Mouse (Mus musculus) urinary bladder, postnatal 14 days (tissue): ENCODE measurements around the gene 4921517D22Rik.

Source experiments
- DNase-seq: peaks from one replicate; pipeline ENCODE4 v3.0.0; 2021; ENCODE audit warnings: low spot score

Gene 4921517D22Rik

DNA sequence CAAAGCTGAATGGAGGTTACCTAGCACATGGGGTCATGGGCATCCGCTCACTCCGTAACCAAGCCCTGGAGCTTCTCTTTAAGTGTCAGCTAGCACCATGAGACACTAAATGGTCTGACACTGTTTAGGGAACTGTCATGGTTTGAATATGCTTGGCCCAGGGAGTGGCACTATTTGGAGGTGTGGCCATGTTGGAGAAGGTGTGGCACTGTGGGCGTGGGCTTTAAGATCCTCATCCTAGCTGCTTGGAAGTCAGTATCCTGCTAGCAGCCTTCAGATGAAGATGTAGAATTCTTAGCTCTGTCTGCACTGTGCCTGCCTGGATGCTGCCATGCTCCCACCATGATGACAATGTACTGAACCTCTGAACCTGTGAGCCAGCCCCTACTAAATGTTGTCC lies 33.5 kb downstream of the 4921517D22Rik start:
- DNase-seq = no peak

DNA sequence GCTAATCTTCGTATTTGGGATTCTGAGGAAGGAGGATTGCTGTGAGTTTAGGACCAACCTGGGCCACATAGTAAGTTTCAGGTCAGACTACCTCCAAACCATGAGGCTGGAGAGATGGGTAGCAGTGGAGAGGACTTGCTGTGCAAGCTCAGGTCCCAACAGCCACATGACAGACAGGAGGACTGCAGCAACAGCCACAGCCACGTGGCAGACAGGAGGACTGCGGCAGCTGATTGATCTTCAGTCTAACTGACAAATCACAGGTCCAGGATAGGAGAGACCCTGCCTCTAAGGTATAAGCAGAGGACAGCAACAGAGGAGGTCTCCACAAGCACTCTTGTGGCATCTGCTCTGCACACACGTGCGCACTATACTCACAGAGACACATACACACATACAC lies 36.1 kb downstream of the 4921517D22Rik start:
- no peak for DNase-seq

DNA sequence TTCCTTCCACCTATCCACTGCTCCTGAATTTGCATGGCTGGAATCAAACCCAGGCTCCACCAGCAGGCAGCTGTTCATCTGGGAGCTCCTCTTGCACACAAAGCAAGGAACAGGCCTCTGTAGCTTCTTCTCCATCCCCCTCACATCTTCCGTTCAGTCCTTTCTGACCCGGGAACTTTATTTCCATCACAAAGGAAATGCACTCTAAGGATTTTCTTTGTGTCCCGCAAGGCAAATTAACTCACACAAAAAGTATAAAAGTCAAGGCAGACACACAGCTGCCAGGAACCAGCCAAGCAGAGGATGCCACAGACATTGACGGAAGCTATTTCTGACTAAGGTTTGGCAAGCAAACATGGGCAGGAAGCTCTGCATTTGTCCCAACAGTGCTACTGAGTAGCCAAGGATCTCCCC lies 36.9 kb downstream of the 4921517D22Rik start:
- DNase-seq = no peak

DNA sequence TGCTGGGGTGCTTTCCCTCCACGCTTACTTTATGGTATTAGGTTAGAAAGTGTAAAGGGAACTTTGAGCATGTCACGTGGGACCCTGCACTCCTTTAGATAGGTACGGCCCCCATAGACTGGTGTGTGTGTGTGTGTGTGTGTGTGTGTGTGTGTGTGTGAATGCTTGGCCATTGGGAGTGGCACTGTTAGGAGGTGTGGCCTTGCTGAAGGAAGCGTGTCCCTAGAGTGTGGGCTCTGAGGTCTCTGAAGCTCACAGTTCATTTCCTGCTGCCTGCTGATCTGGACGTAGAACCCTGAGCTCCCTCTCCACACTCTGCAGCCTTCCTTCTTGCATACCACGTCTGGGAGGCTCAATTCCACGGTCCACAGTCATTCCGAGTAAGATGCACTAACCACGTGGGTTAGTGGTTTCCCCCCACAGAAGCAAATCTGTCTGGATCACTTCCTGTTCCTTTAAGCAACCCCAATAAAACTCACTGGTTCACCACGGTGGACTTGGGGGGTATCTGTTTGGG lies 37.5 kb downstream of the 4921517D22Rik start:
- DNase-seq = no peak

DNA sequence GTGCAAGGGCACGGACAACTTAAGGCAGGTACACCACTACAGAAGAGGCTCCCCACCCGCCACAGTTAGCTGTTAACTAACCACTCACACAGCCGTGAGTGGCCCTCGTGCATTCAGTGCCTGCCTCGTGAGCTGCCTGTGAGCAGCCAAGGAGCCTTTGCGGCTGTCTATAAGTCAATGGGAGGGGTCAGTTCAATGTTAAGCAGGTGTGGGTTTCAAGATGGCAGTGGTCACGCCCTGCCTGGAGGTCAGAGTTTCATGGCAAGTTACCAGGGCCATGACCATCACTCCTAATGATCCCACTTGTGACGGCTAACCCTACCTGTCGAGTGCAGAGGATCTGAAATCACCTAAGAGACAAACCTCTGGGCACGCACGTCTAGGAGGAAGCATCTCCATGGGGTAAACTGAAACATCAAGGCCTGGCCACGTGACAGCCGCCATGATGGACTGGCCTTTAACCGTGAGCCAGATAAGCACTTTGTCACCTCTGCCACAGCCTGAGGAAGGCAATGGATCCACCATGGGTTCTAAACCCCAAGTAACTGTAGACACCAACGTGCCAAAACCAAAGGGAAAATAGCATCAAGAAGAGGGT lies 38.1 kb downstream of the 4921517D22Rik start:
- no peak for DNase-seq

DNA sequence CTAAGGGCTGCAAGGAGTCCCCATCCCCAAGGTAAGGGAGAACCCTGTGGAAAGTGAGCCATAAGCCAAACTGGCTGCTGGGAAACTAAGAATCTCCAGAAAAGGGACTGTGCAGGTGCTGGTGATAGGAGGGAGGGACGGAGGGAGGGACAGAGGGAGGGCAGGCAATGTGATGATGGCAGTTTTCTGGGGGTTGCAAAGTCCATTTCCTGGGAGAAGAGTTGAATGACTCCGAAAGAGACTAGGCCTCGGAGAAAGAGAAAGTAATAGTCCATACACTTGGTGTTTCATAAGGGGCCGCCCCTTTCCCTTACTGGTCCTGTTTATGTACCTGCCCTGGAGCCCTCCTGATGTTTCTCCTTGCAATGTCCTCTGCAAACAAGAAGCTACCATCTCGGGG lies 39.4 kb downstream of the 4921517D22Rik start:
- no peak for DNase-seq

DNA sequence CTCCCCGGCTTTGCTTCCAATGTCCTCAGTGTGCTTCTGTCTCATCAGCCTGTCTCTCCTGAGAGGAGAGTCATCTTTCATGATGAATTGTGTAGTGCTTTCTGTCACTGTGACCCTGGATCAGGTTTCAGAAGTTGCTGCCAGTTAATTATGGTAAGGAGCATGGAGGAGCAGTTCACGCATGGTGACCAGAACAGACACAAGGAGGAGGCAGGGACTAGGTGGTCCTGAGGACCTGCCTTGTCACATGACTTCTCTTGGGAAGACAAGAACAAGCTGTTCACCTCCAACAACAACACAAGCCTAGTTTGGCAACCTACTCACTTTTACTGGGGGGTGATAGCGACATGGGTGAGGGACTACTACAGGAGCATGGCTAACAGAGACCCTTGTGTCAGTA lies 40.8 kb downstream of the 4921517D22Rik start:
- no peak for DNase-seq

DNA sequence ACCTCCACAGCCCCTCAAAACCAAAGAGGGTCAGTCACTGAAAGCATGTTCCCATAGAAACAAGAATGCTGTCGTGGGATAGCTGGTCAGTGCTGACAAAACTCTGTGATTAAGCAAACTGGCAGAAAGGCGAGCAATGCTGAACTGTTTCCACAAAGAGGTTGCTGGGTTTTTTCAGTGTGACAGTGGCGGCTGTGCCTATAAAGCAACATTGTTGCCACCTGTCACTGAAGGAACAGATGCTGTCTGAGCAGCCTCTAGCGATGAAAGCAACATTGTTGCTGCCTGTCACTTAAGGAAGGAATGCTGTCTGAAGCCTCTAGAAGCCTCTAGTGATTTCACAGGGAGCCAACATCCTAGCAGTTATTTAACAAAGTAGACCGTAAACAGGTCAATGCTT lies 41.3 kb downstream of the 4921517D22Rik start:
- no peak for DNase-seq

DNA sequence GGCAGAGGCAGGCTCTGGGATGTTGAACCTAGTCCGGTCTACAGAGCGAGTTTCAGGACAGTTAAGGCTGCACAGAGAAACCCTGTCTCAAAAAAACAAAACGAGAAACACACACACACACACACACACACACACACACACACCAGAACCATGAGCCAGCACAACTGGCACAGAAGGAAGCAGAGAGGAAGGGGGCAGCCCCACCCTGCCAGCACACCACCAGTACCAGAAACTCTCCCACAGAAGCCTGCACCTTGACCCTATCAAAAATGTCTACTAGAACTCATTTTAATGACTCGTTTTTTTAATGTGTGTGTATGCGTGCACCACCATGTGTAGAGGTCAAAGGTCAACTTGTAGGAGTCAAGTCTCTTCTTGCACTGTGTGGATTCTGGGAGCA lies 44.1 kb downstream of the 4921517D22Rik start:
- no peak for DNase-seq

DNA sequence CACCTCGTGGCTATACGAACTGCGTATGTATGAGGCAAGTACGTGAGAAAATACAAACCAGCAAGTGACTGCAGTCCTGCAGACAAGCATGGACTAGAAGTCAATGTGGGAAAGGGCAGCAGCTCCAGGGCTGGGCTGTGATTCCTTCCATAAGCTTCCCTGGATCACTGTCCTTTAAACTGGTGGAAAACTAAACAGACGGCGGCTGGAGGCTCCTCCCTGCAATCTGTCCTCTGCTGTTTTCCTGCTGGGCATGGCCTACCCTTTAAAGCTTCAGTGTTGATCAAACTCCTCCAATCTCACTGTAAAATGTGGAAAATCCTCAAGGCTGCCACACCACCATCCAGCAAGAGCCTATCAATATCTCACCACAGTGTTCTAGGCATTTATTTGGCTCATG lies 45.3 kb downstream of the 4921517D22Rik start:
- no peak for DNase-seq

DNA sequence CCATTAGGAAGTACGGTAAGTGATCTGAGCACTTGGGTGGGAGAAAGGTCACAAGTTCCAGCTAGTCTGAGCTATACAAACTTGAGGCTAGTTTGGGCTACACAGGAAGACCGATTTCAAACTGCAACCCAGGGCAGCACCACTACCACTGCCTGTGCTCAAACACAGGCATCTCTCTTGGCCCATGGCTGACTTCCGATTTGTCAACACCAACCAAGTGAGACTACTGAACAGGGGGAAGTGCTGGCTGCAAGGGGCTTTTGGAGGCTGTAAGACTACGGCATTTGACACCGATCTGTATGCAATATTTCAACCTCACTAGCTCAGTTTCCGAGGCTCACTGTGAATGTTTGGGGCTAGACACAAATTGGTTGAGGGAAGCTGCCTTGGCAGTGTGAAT lies 46.4 kb downstream of the 4921517D22Rik start:
- no peak for DNase-seq

DNA sequence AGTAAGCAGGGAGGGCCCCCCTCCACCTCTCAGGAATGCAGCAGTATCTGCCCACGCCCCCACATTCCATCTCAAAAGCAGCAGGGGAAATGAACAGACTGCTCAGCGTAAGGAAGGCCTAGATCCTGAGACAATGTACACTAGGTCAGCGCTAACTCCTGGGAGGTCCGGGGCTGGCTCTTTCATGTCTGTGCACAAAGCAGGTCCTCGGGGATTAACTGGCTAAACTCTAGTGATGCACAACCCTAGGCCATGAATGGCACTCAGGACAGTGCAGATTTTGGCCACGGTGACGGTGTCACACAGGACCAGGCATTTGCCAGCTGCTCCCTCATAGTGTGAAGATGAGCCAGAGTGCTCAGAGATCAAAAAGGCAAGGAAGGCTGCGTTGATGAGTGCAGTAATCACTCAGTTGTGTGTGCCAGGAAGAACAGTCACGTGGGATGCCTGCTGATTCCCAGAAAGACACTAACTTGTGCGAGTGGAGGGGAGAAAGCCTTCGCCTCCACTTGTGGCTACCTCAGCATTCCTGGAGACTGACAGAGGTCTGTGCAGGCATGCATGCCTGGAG lies 47.1 kb downstream of the 4921517D22Rik start:
- no peak for DNase-seq

DNA sequence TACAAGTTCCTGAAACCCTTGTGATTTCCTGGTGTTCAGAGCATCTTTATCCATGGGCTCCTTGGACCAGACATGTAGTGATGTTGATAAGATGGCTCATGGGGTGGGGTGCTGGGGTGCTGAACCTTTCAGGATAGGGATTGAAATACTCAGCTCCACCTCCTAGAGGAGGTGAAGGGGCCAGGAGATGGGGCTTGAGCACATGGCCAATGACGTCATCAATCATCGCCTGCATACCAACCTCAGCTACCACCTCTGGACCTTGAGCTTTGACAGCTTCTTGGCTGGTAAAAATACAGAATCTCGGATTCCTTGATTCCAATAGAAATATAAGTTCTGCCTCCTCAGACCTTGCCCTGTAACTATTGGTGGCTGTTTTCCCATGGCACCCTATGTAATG lies 48.4 kb downstream of the 4921517D22Rik start:
- DNase-seq = no peak

DNA sequence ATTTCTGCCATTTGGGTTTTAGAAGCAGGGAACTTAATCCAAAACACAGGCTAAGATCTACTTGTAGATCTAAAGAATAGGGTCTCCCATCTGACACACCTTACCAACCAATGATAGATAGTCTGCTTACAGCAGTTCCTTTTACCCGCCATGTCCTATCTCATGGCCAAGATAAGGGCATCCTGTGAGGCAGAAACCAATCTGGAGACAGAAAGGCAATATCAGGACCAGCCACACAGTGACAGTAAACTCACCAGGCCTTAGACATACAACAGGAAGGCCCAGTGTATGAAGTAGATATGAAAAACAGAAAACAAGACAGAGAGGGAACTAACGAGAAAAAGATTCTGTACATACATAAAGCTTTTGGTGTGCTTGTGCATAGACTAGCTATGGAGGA lies 51.1 kb downstream of the 4921517D22Rik start:
- no peak for DNase-seq

DNA sequence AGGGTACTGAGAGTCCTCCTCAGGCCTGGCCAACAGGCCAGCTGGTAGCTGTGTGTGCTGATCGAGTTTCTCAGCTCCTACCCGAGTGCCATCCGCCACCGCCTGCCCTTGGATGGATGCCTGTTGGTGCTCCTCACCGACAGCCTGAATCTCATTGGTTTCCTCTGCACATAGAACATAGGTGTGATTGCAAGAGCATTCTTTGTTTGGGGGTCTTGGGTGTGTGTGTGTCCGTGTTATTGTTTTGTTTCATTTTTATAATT lies 53.8 kb downstream of the 4921517D22Rik start:
- no peak for DNase-seq

DNA sequence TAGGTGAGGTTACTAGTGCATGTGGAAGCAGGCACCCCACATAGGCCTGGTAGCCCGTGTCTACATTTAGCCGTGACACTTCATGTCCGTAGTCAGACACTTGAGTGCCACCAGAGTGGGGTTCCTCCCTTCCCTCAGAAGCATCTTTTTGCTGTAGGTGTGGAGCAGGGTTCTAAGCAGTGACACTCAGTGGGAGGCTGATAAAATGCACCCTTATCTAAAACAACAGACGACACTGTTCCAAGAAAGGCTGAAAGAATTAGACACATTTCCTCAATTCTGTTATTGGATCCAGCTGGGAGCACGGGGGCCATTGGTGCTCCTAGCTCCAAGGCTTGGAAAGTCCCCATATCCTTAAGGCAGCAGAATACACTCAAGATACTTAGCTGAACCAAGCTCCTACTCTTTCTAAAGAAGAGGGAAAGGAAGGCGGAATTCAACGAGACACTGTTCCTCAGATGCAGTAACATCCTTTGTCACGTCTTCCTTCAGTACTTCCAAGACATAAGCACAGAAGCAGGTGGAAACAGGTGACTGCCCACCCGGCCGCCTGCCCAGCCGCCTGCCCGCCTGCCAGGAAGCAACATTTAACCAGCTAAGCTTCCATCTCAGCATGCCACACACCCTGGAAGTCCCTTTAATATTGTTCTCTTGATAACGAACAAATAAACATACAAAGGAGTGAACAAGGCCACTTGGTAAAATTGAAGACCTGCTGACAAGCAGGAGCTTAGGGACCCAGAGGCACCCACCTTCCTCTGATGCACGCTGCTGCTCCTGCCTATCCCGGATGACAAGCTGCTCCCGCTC lies 54.3 kb downstream of the 4921517D22Rik start:
- DNase-seq = no peak

DNA sequence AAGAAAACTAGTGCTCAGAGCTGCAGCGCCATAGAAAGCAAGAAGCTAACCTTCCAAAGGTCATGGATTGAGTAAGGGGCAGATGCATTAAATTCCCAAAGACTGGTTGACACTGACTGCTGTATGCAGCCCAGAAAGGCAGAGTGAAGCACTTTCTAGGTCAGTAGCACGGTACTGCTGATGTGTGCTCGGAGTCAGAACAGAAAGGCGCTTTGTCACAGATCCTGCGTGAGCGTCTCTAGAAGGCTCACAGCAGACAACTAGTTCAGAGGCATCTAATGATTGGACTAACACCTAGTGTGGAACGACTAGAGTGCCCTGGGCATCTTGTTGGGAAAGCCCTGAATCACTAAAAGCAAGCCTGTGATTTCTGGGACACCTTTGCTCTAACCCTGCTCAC lies 56.1 kb downstream of the 4921517D22Rik start:
- DNase-seq = no peak
